10 mouse cellular contexts compared by ENCODE assay signal in the genomic region with DNA sequence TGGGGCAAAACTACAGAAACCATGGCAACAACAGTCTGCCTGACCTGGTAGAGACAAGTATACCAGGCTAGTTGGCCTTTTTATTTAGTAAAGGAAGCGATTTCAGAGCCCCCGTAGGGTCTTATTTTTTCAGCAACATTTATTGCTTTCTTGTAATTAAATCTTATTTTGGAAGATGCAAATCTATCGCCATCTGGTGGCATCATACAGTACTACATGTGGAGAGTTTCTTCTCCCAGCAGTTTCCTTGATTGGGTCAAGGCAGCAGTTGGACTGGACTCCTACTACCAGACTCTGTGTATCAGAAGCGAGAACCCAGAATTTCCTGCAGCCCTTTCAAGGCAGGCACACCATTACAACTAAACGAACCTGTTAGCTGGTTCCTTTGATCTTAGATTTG. TPM values are rescaled to one million over a fixed set of nuclear protein-coding genes. Genes with fewer than 3 reads are reported as not detected.
DNase-seq lines count a peak whose midpoint lies in the region; ATAC-seq and TF ChIP-seq lines count a peak whose summit lies in the region.
"Had no signal": no experiment of that assay in that cellular context is flagged by ENCODE, and none has a peak within 500 bp of the region (broad histone marks: within the 10 kb centered on the region; RNA-seq: fewer than 3 reads in every experiment).

No protein-coding gene starts in this region.

- TF ChIP-seq POLR2A in brain, embryonic 14.5 days (IDR thresholded peaks at IDR 0.05; ENCODE audit: borderline replicate concordance, extremely low read depth, insufficient read depth, insufficient read length, poor library complexity, severe bottlenecking), result no peak

- H3K4me2 ChIP-seq in intestine, postnatal 0 days (replicated peaks; ENCODE audit: low read depth), result no peak overlapping the region
- H3K4me2 ChIP-seq in intestine, embryonic 15.5 days (replicated peaks), result no peak overlapping the region

- no peak overlapping the region for H3K4me3 ChIP-seq in intestine, postnatal 0 days (ENCODE audit: low read depth, low read length)
- no peak overlapping the region for H3K4me3 ChIP-seq in intestine, embryonic 15.5 days (replicated peaks)
- no peak overlapping the region for H3K4me3 ChIP-seq in ES-E14 (ENCODE audit: insufficient read depth in 1 of 2, low read depth in 1 of 2, low read length in 2 of 2, poor library complexity in 1 of 2, severe bottlenecking in 1 of 2)
- H3K4me3 ChIP-seq in left cerebral cortex, adult 2 months, result no peak overlapping the region
- H3K4me3 ChIP-seq: megakaryocyte, embryonic 14.5 days had no signal

- no peak for DNase-seq in ES-E14 (ENCODE audit: low read depth, low spot score)
- DNase-seq in brain, embryonic 14.5 days (ENCODE audit: low read depth), result peak; percentile 79
- DNase-seq in forelimb bud, embryonic 11.5 days (ENCODE audit: low read depth, low spot score), result peak; percentile 64
- DNase-seq in left cerebral cortex, adult 2 months (ENCODE audit: extremely low spot score in 1 of 2, low spot score in 2 of 2), result peak; percentile 44 to 45
- peak; percentile 47 for DNase-seq in right cerebral cortex, adult 18-20 months
- DNase-seq in Muller cell, postnatal 12 days (ENCODE audit: inconsistent ontology term), result no peak

- H3K36me3 ChIP-seq in intestine, postnatal 0 days (ENCODE audit: control insufficient read depth, insufficient read depth), result no peaks in the 10 kb centered on the region
- no peaks in the 10 kb centered on the region for H3K36me3 ChIP-seq in intestine, embryonic 15.5 days
- H3K36me3 ChIP-seq in ES-E14 (ENCODE audit: control insufficient read depth, insufficient read depth, low read length, poor library complexity, severe bottlenecking), result no peaks in the 10 kb centered on the region

- H3K27ac ChIP-seq in intestine, postnatal 0 days (ENCODE audit: low read depth, low read length), result no peak overlapping the region
- no peak overlapping the region for H3K27ac ChIP-seq in intestine, embryonic 15.5 days
- no peak overlapping the region for H3K27ac ChIP-seq in ES-E14 (ENCODE audit: insufficient read depth, low read depth, low read length, poor library complexity, severe bottlenecking)
- H3K27ac ChIP-seq in left cerebral cortex, adult 2 months, result no peak overlapping the region

- peak; percentile 77 for TF ChIP-seq CTCF in intestine, postnatal 0 days (IDR thresholded peaks at IDR 0.05; ENCODE audit: low read depth)
- peak; percentile 50; the same call in 1 of the 2 replicates for TF ChIP-seq CTCF in brain, embryonic 14.5 days (IDR thresholded peaks at IDR 0.05; ENCODE audit: borderline replicate concordance, extremely low read depth, insufficient read depth, insufficient read length)
- peak; percentile 94 for TF ChIP-seq CTCF in left cerebral cortex, adult 2 months (IDR thresholded peaks at IDR 0.05)

- H3K4me1 ChIP-seq in intestine, postnatal 0 days (replicated peaks; ENCODE audit: control insufficient read depth, insufficient read depth, low read length), result no peaks in the 10 kb centered on the region
- no peaks in the 10 kb centered on the region for H3K4me1 ChIP-seq in intestine, embryonic 15.5 days (replicated peaks)
- H3K4me1 ChIP-seq in ES-E14 (ENCODE audit: control insufficient read depth in 2 of 2, insufficient read depth in 2 of 2, low read length in 2 of 2, poor library complexity in 1 of 2), result peaks cover 0 to 2% of the 10 kb centered on the region in 2 experiments; a peak in 3 of 4 replicates
- H3K4me1 ChIP-seq: megakaryocyte, embryonic 14.5 days had no signal

- in situ Hi-C loops in ES-E14 (cut with MboI; ENCODE audit: low sequenced_read_pairs in 2 of 2, unreplicated experiment in 2 of 2), result no loop called here

- 5% methylated on average over 5 of the region's 5 CpGs for WGBS in intestine, postnatal 0 days
- 8% methylated on average over 5 of the region's 5 CpGs for WGBS in intestine, embryonic 15.5 days

- ATAC-seq in intestine, postnatal 0 days, result no peak
- no peak for ATAC-seq in intestine, embryonic 15.5 days

- no peaks in the 10 kb centered on the region for H3K9me3 ChIP-seq in intestine, postnatal 0 days (ENCODE audit: control insufficient read depth)
- H3K9me3 ChIP-seq in intestine, embryonic 15.5 days, result no peaks in the 10 kb centered on the region
- no peaks in the 10 kb centered on the region for H3K9me3 ChIP-seq in ES-E14 (ENCODE audit: control insufficient read depth, insufficient read depth, low read depth, low read length)
- H3K9me3 ChIP-seq: megakaryocyte, embryonic 14.5 days had no signal

- no peak overlapping the region for H3K9ac ChIP-seq in intestine, postnatal 0 days (ENCODE audit: low read depth, low read length)
- H3K9ac ChIP-seq in intestine, embryonic 15.5 days, result no peak overlapping the region
- H3K9ac ChIP-seq in ES-E14 (ENCODE audit: insufficient read depth, low read depth, low read length, poor library complexity, severe bottlenecking), result no peak overlapping the region

- no peaks in the 10 kb centered on the region for H3K27me3 ChIP-seq in intestine, postnatal 0 days (replicated peaks; ENCODE audit: control insufficient read depth, insufficient read depth, low read length)
- H3K27me3 ChIP-seq in intestine, embryonic 15.5 days (replicated peaks), result no peaks in the 10 kb centered on the region

- intact Hi-C loops in left cerebral cortex, adult 2 months (cut with DNase I), result loop anchor here (1.0 to 10.0 kb wide), 3 partner anchors 69 to 242 kb away; a partner anchor contains a TSS

TF ChIP-seq in ES-E14, 5 proteins besides CTCF, POLR2A, EP300 and RAD21:
- TF ChIP-seq CHD2 (IDR thresholded peaks at IDR 0.05; ENCODE audit: low read depth, low read length) (no peak), ZC3H11A (IDR thresholded peaks at IDR 0.05; ENCODE audit: borderline replicate concordance, low read depth, low read length) (peak; percentile 34; the same call in 1 of the 2 replicates)

RNA-seq across cellular contexts. Expression of a gene that starts 3.2 kb away (rescaled TPM):
- polyA plus RNA-seq in intestine, postnatal 0 days (2015; fragmentation: Nextera tagmentation; extraction: Ambion mirVana), result 0.23 and 0.41 TPM in 2 replicates
- 0.54 and 0.60 TPM in 2 replicates for polyA plus RNA-seq in intestine, embryonic 15.5 days (2015; fragmentation: Nextera tagmentation; extraction: Ambion mirVana)
- 0.85 and 1.3 TPM in 2 replicates for total RNA-seq in ES-E14 (2012; rRNA removed)
- polyA plus RNA-seq in brain, embryonic 14.5 days (2012; rRNA removed), result 0.41 and 0.49 TPM in 2 replicates
- under 1 TPM in 1 of 2 experiments, not detected in 1; 0.14 TPM for total RNA-seq in left cerebral cortex, adult 2 months (2021)

RNA-seq across cellular contexts. Expression of a gene that starts 31.0 kb away (rescaled TPM):
- 0.66 and 0.78 TPM in 2 replicates for polyA plus RNA-seq in intestine, postnatal 0 days (2015; fragmentation: Nextera tagmentation; extraction: Ambion mirVana)
- polyA plus RNA-seq in intestine, embryonic 15.5 days (2015; fragmentation: Nextera tagmentation; extraction: Ambion mirVana), result 0.20 TPM in 2 replicates
- 1.6 and 2.4 TPM in 2 replicates for total RNA-seq in ES-E14 (2012; rRNA removed)
- 0.40 and 0.67 TPM in 2 replicates for polyA plus RNA-seq in brain, embryonic 14.5 days (2012; rRNA removed)
- not detected for total RNA-seq in left cerebral cortex, adult 2 months (2021)

RNA-seq across cellular contexts. Expression of a gene that starts 34.7 kb away (rescaled TPM):
- 2.3 and 2.5 TPM in 2 replicates for polyA plus RNA-seq in intestine, postnatal 0 days (2015; fragmentation: Nextera tagmentation; extraction: Ambion mirVana)
- polyA plus RNA-seq in intestine, embryonic 15.5 days (2015; fragmentation: Nextera tagmentation; extraction: Ambion mirVana), result 4.1 and 4.3 TPM in 2 replicates
- total RNA-seq in ES-E14 (2012; rRNA removed), result 13.6 and 29.4 TPM in 2 replicates
- 119 and 150 TPM in 2 replicates for polyA plus RNA-seq in brain, embryonic 14.5 days (2012; rRNA removed)
- 10 to 100 TPM; 74.5 to 76.9 TPM for total RNA-seq in left cerebral cortex, adult 2 months (2021)

RNA-seq across cellular contexts. Expression of a gene that starts 48.9 kb away (rescaled TPM):
- 0.10 TPM in 1 of 2 replicates, not detected in the other for polyA plus RNA-seq in intestine, postnatal 0 days (2015; fragmentation: Nextera tagmentation; extraction: Ambion mirVana)
- polyA plus RNA-seq in intestine, embryonic 15.5 days (2015; fragmentation: Nextera tagmentation; extraction: Ambion mirVana), result not detected in 2 replicates
- total RNA-seq in ES-E14 (2012; rRNA removed), result 0.18 and 0.32 TPM in 2 replicates
- 0.10 and 0.19 TPM in 2 replicates for polyA plus RNA-seq in brain, embryonic 14.5 days (2012; rRNA removed)
- total RNA-seq in left cerebral cortex, adult 2 months (2021), result not detected
- polyA plus RNA-seq: frontal cortex, adult 2 months had no signal

Comparison
In these comparisons a context has a peak if more than half of its experiments do, and no peak if none do; other contexts are left out.
1. DNase-seq: peak in brain, embryonic 14.5 days (single experiment), forelimb bud, embryonic 11.5 days (single experiment), left cerebral cortex, adult 2 months (2 of 2) and right cerebral cortex, adult 18-20 months (single experiment); none in ES-E14 (single experiment) and Muller cell, postnatal 12 days (single experiment).
2. RNA of a gene that starts 34.7 kb away (polyA plus RNA-seq): 119 to 150 TPM in brain, embryonic 14.5 days; 4.1 to 4.3 TPM in intestine, embryonic 15.5 days and 2.3 to 2.5 TPM in intestine, postnatal 0 days; every median in the first group is over 10 times any median in the second.
3. Peak in every context shown above with its lines, with median percentiles within 50 percentile points of each other: CTCF ChIP-seq.